Mouse (Mus musculus) MEL (cell line): ENCODE data around the gene Sema6d.
A peak's percentile ranks its signal among the peaks of the same experiment; 100 is the strongest.

Source experiments
- CHD1 ChIP-seq: IDR thresholded peaks from 2 replicates; pipeline ENCODE4 v1.6.1; 2012; ENCODE audit warnings: low read depth, mild to moderate bottlenecking, inconsistent platforms, low read length, improper control_type of control experiment
- CHD2 ChIP-seq: IDR thresholded peaks from 2 replicates; pipeline ENCODE4 v1.6.1; 2011; ENCODE audit warnings: low read length, improper control_type of control experiment
- CTCF ChIP-seq, 3 experiments: IDR thresholded peaks in 2 of 3; conservative IDR thresholded peaks in 1 of 3; 2 replicates each; pipeline ENCODE4 v1.5.1; 2011 to 2012; ENCODE audit warnings: low read length in 3 of 3, low read depth in 2 of 3, mild to moderate bottlenecking in 2 of 3, improper control_type of control experiment in 1 of 3, inconsistent platforms in 1 of 3, mixed read lengths in 1 of 3, moderate library complexity in 1 of 3; ENCODE audit not compliant: control insufficient read depth in 1 of 3, insufficient read depth in 1 of 3, poor library complexity in 1 of 3, severe bottlenecking in 1 of 3
- ELF1 ChIP-seq: IDR thresholded peaks from 2 replicates; pipeline ENCODE4 v1.6.1; 2014; ENCODE audit warnings: low read depth, mild to moderate bottlenecking, inconsistent platforms, low read length, improper control_type of control experiment, moderate library complexity
- EP300 ChIP-seq, 2 experiments: IDR thresholded peaks; 2 replicates each; pipeline ENCODE4 v1.6.1; 2011; ENCODE audit warnings: improper control_type of control experiment in 2 of 2, low read length in 2 of 2, low read depth in 1 of 2, mild to moderate bottlenecking in 1 of 2
- MAFK ChIP-seq: IDR thresholded peaks from 2 replicates; pipeline ENCODE4 v1.6.1; 2011; ENCODE audit warnings: low read depth, mild to moderate bottlenecking, low read length, improper control_type of control experiment, borderline replicate concordance
- NELFE ChIP-seq: IDR thresholded peaks from 2 replicates; pipeline ENCODE4 v1.6.1; 2011; ENCODE audit warnings: low read depth, low read length, improper control_type of control experiment
- POLR2A ChIP-seq, 2 experiments: IDR thresholded peaks; 2 replicates each; pipeline ENCODE4 v1.6.1; 2011 to 2012; ENCODE audit warnings: low read length in 2 of 2, mild to moderate bottlenecking in 2 of 2, control low read depth in 1 of 2, improper control_type of control experiment in 1 of 2, low read depth in 1 of 2, moderate library complexity in 1 of 2; ENCODE audit not compliant: control insufficient read depth in 1 of 2, insufficient read depth in 1 of 2, poor library complexity in 1 of 2
- RCOR1 ChIP-seq: IDR thresholded peaks from 2 replicates; pipeline ENCODE4 v1.6.1; 2012; ENCODE audit warnings: low read depth, mild to moderate bottlenecking, inconsistent platforms, low read length, improper control_type of control experiment
- TAL1 ChIP-seq: IDR thresholded peaks from 2 replicates; pipeline ENCODE4 v1.6.1; 2012; ENCODE audit warnings: mild to moderate bottlenecking, inconsistent platforms, low read length, moderate library complexity, mixed read lengths
- TBP ChIP-seq: IDR thresholded peaks from 2 replicates; pipeline ENCODE4 v1.8.0; 2011; ENCODE audit warnings: low read depth, low read length, improper control_type of control experiment
- USF1 ChIP-seq: IDR thresholded peaks from 2 replicates; pipeline ENCODE4 v1.6.1; 2014; ENCODE audit warnings: low read depth, mild to moderate bottlenecking, inconsistent platforms, low read length, improper control_type of control experiment, moderate library complexity

GRCm38 (mm10) chr2:124573734-124574133 is 484.0 kb downstream of the Sema6d start:
- TF ChIP-seq EP300 (IDR thresholded peaks at IDR 0.05; ENCODE audit: low read depth in 1 of 2, low read length in 2 of 2), result peak; percentile 90 to 96
- no peak for TF ChIP-seq CHD1
- TF ChIP-seq CTCF (IDR thresholded peaks at IDR 0.05 in 2 of 3, conservative IDR thresholded peaks at IDR 0.05 in 1 of 3; ENCODE audit: control insufficient read depth in 1 of 3, insufficient read depth in 1 of 3, low read depth in 2 of 3, low read length in 3 of 3, poor library complexity in 1 of 3, severe bottlenecking in 1 of 3), result no peak
- 0 out of 2 replicates have a peak, but pooled peaks have one; percentile 48 for TF ChIP-seq MAFK
- TF ChIP-seq USF1, result no peak
- TF ChIP-seq ELF1, result 0 out of 2 replicates have a peak, but pooled peaks have one; percentile 26
- no peak for TF ChIP-seq POLR2A (IDR thresholded peaks at IDR 0.05; ENCODE audit: control insufficient read depth in 1 of 2, insufficient read depth in 1 of 2, low read depth in 1 of 2, low read length in 2 of 2, poor library complexity in 1 of 2)
- TF ChIP-seq RCOR1, result peak; percentile 82
- no peak for TF ChIP-seq NELFE
- no peak for TF ChIP-seq TBP
- TF ChIP-seq TAL1, result no peak
- no peak for TF ChIP-seq CHD2
